Mouse (Mus musculus): ENCODE results near the gene Rec114.

Rec114 gene

GRCm38 (mm10) chr9:58659989-58660388, 83.8 kb downstream of the Rec114 start:
- DNase-seq = no peak

GRCm38 (mm10) chr9:58659331-58659730, 84.4 kb downstream of the Rec114 start:
- DNase-seq = no peak

- no peak for DNase-seq
These were observed 85.0 kb downstream of the Rec114 start for GRCm38 (mm10) chr9:58658596-58659309.

GRCm38 (mm10) chr9:58657735-58658512, 85.8 kb downstream of the Rec114 start:
- DNase-seq = no peak

GRCm38 (mm10) chr9:58656824-58657223, 86.9 kb downstream of the Rec114 start:
- no peak for DNase-seq

GRCm38 (mm10) chr9:58656396-58656795, 87.4 kb downstream of the Rec114 start:
- DNase-seq = no peak

GRCm38 (mm10) chr9:58654494-58654893, 89.3 kb downstream of the Rec114 start:
- DNase-seq = no peak

- no peak for DNase-seq
These were observed 91.8 kb downstream of the Rec114 start for GRCm38 (mm10) chr9:58651993-58652392.

- no peak for DNase-seq
These were observed 94.5 kb downstream of the Rec114 start for GRCm38 (mm10) chr9:58649265-58649626.

GRCm38 (mm10) chr9:58648406-58649264, 95.1 kb downstream of the Rec114 start:
- DNase-seq = no peak

- no peak for DNase-seq
These were observed 113.3 kb downstream of the Rec114 start for GRCm38 (mm10) chr9:58630441-58630840.

GRCm38 (mm10) chr9:58627197-58627596, 116.6 kb downstream of the Rec114 start:
- DNase-seq = no peak

GRCm38 (mm10) chr9:58623009-58623408, 120.8 kb downstream of the Rec114 start:
- no peak for DNase-seq

- DNase-seq = no peak
These were observed 128.5 kb downstream of the Rec114 start for GRCm38 (mm10) chr9:58615064-58615938.

GRCm38 (mm10) chr9:58613790-58614189, 130.0 kb downstream of the Rec114 start:
- no peak for DNase-seq

Data from kidney, adult 18-20 months (tissue).